Mouse (Mus musculus): Measurements from ENCODE around the gene Zfp819. TPM values are rescaled to one million over a fixed set of nuclear protein-coding genes. Genes with fewer than 3 reads are reported as not detected.

Zfp819 gene
- under 1 TPM; 0.15 to 0.20 TPM for total RNA-seq (2021)

GRCm38 (mm10) chr7:43606896-43607742 is at the start of gene Zfp819:
Gene Zfp819, plus strand, starts transcription at chr7:43607169.
- DNase-seq: peak; percentile 58 to 62

GRCm38 (mm10) chr7:43562006-43562633 is 44.8 kb upstream of the Zfp819 start, which contains the start of gene Zfp658:
Gene Zfp658, plus strand, starts transcription at chr7:43562256.
- DNase-seq: peak; percentile 84 to 87

GRCm38 (mm10) chr7:43562651-43563070 is 44.3 kb upstream of the Zfp819 start:
- DNase-seq: no peak

GRCm38 (mm10) chr7:43563300-43563699 is 43.7 kb upstream of the Zfp819 start:
- no peak for DNase-seq

GRCm38 (mm10) chr7:43571216-43571615 is 35.8 kb upstream of the Zfp819 start:
- DNase-seq: no peak

GRCm38 (mm10) chr7:43579440-43580171 is 27.4 kb upstream of the Zfp819 start, which contains the start of gene Zfp719:
Gene Zfp719, plus strand, starts transcription at chr7:43579610.
- peak; percentile 87 to 89 for DNase-seq

GRCm38 (mm10) chr7:43580526-43580925 is 26.4 kb upstream of the Zfp819 start:
- DNase-seq: peak; percentile 46 to 53

- no peak for DNase-seq
Measured at GRCm38 (mm10) chr7:43584790-43585189, 22.2 kb upstream of the Zfp819 start.

GRCm38 (mm10) chr7:43601884-43602283 is 5.1 kb upstream of the Zfp819 start:
- DNase-seq: no peak

GRCm38 (mm10) chr7:43607743-43608287 is 846 bp downstream of the Zfp819 start:
- no peak for DNase-seq

GRCm38 (mm10) chr7:43608316-43608824 is 1.4 kb downstream of the Zfp819 start:
- DNase-seq: no peak

GRCm38 (mm10) chr7:43613816-43614551 is 7.0 kb downstream of the Zfp819 start:
- DNase-seq: no peak

- no peak for DNase-seq
Measured at GRCm38 (mm10) chr7:43622927-43623326, 16.0 kb downstream of the Zfp819 start.

GRCm38 (mm10) chr7:43623819-43624218 is 16.9 kb downstream of the Zfp819 start:
- DNase-seq: no peak

- no peak for DNase-seq
Measured at GRCm38 (mm10) chr7:43625065-43625464, 18.1 kb downstream of the Zfp819 start.

- DNase-seq: no peak
Measured at GRCm38 (mm10) chr7:43625794-43626422, 18.9 kb downstream of the Zfp819 start.

- no peak for DNase-seq
Measured at GRCm38 (mm10) chr7:43633940-43634339, 27.0 kb downstream of the Zfp819 start.

GRCm38 (mm10) chr7:43634500-43634899 is 27.5 kb downstream of the Zfp819 start, which contains the start of gene Ceacam18:
Gene Ceacam18, plus strand, starts transcription at chr7:43634707.
- no peak for DNase-seq

GRCm38 (mm10) chr7:43636194-43636593 is 29.2 kb downstream of the Zfp819 start:
- no peak for DNase-seq

- DNase-seq: no peak
Measured at GRCm38 (mm10) chr7:43637118-43637517, 30.1 kb downstream of the Zfp819 start.

- DNase-seq: no peak
Measured at GRCm38 (mm10) chr7:43642587-43642986, 35.6 kb downstream of the Zfp819 start.
